Mouse (Mus musculus) forebrain, embryonic 11.5 days (tissue): ENCODE results near the gene Olfr303. TPM values are rescaled to one million over a fixed set of nuclear protein-coding genes. Genes with fewer than 3 reads are reported as not detected.

Experiments used
- polyA plus RNA-seq: library from polyadenylated mRNA; unstranded; fragments of >200 nt; fragmentation: Nextera tagmentation; extraction: Ambion mirVana; gene quantifications from 2 replicates; pipeline ENCODE4 v1.2.1, GENCODE M21; 2014

Olfr303 gene
- polyA plus RNA-seq, 1 experiment from 2014 or later: not detected

Other genes starting within 250 kb of the Olfr303 start
- not detected in 2 replicates for gene Vmn2r75, start 226.0 kb downstream of the Olfr303 start, polyA plus RNA-seq
- not detected in 2 replicates for gene Vmn2r76, start 151.5 kb downstream of the Olfr303 start, polyA plus RNA-seq
- gene Olfr310, start 120.6 kb downstream of the Olfr303 start, polyA plus RNA-seq: not detected in 2 replicates
- gene Olfr309, start 84.1 kb downstream of the Olfr303 start, polyA plus RNA-seq: not detected in 2 replicates
- not detected in 2 replicates for gene Olfr308, start 72.2 kb downstream of the Olfr303 start, polyA plus RNA-seq
- not detected in 2 replicates for gene Olfr307, start 60.2 kb downstream of the Olfr303 start, polyA plus RNA-seq
- not detected in 2 replicates for gene Olfr305, start 30.9 kb downstream of the Olfr303 start, polyA plus RNA-seq
- gene Olfr304, start 11.1 kb downstream of the Olfr303 start, polyA plus RNA-seq: not detected in 2 replicates
- gene Olfr301, start 6.1 kb upstream of the Olfr303 start, polyA plus RNA-seq: not detected in 2 replicates
- gene Olfr299, start 62.1 kb upstream of the Olfr303 start, polyA plus RNA-seq: not detected in 2 replicates
- not detected in 2 replicates for gene Olfr298, start 94.7 kb upstream of the Olfr303 start, polyA plus RNA-seq
- not detected in 2 replicates for gene Olfr297, start 122.2 kb upstream of the Olfr303 start, polyA plus RNA-seq
- not detected in 2 replicates for gene Olfr295, start 186.1 kb upstream of the Olfr303 start, polyA plus RNA-seq
- not detected in 2 replicates for gene Olfr294, start 218.9 kb upstream of the Olfr303 start, polyA plus RNA-seq